14 mouse cellular contexts compared by ENCODE assay signal in the genomic region with DNA sequence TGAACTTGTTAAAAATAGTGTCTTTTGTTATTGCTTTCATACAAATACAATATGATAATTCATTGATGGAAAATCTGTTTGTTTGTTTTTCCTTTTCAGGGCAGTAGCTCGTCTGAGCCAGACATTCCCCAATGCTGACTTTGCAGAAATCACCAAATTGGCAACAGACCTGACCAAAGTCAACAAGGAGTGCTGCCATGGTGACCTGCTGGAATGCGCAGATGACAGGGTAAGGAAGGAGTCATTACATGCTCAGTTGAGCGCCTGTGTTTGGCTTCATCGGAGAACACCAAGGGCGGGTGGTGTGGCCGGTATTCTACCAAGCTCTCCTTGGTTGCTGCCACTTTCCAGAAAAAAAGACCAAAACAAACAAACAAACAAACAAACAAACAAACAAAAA. TPM values are rescaled to one million over a fixed set of nuclear protein-coding genes. Genes with fewer than 3 reads are reported as not detected.
A peak's percentile ranks its signal among the peaks of the same experiment; 100 is the strongest.
DNase-seq lines count a peak whose midpoint lies in the region; ATAC-seq and TF ChIP-seq lines count a peak whose summit lies in the region.
"Had no signal": no experiment of that assay in that cellular context is flagged by ENCODE, and none has a peak within 500 bp of the region (broad histone marks: within the 10 kb centered on the region; RNA-seq: fewer than 3 reads in every experiment).

No protein-coding gene starts in this region.

- peak; percentile 2 for DNase-seq in forebrain, embryonic 14.5 days (ENCODE audit: low spot score)
- DNase-seq in forebrain, postnatal 0 days: no peak
- DNase-seq in NIH3T3 (ENCODE audit: low read depth): peak; percentile 14
- peak; percentile 55 for DNase-seq in hindbrain, postnatal 0 days (ENCODE audit: low spot score)
- peak; percentile 6 for DNase-seq in limb, embryonic 14.5 days (ENCODE audit: low spot score)
- no peak for DNase-seq in right cerebral cortex, postnatal 14 days
- no peak for DNase-seq in frontal cortex, postnatal 10 days (ENCODE audit: low spot score in 2 of 2)
- DNase-seq in layer of hippocampus, adult 9-11 months: no peak

- TF ChIP-seq CTCF in forebrain, postnatal 0 days (IDR thresholded peaks at IDR 0.05; ENCODE audit: low read depth): no peak
- no peak for TF ChIP-seq CTCF in hindbrain, postnatal 0 days (IDR thresholded peaks at IDR 0.05; ENCODE audit: low read depth)

- 45% methylated on average over 6 of the region's 6 CpGs for WGBS in forebrain, embryonic 14.5 days
- WGBS in forebrain, postnatal 0 days: 34% methylated on average over 6 of the region's 6 CpGs
- 13% methylated on average over 6 of the region's 6 CpGs for WGBS in hindbrain, postnatal 0 days
- WGBS in limb, embryonic 14.5 days: 36% methylated on average over 6 of the region's 6 CpGs

- ATAC-seq in forebrain, embryonic 14.5 days: no peak
- ATAC-seq in forebrain, postnatal 0 days: no peak
- ATAC-seq in hindbrain, postnatal 0 days: peak; percentile 76
- ATAC-seq in limb, embryonic 14.5 days (ENCODE audit: low FRiP score, low read depth): no peak

- no peaks in the 10 kb centered on the region for H3K4me1 ChIP-seq in forebrain, embryonic 14.5 days (ENCODE audit: control insufficient read depth, insufficient read depth, low read length)
- H3K4me1 ChIP-seq in forebrain, postnatal 0 days (ENCODE audit: insufficient read depth): no peaks in the 10 kb centered on the region
- H3K4me1 ChIP-seq in hindbrain, postnatal 0 days (ENCODE audit: insufficient read depth, low read length): no peaks in the 10 kb centered on the region
- no peaks in the 10 kb centered on the region for H3K4me1 ChIP-seq in limb, embryonic 14.5 days (ENCODE audit: control insufficient read depth, insufficient read depth, low read length)
- H3K4me1 ChIP-seq: embryonic facial prominence, embryonic 15.5 days; heart, embryonic 13.5 days had no signal

- no peak for TF ChIP-seq POLR2A in limb, embryonic 14.5 days (IDR thresholded peaks at IDR 0.05; ENCODE audit: borderline replicate concordance, extremely low read depth, insufficient read depth, insufficient read length)

- no peaks in the 10 kb centered on the region for H3K27me3 ChIP-seq in forebrain, embryonic 14.5 days (replicated peaks; ENCODE audit: control insufficient read depth, insufficient read depth, low read length)
- no peaks in the 10 kb centered on the region for H3K27me3 ChIP-seq in forebrain, postnatal 0 days (ENCODE audit: insufficient read depth, low read length)
- no peaks in the 10 kb centered on the region for H3K27me3 ChIP-seq in hindbrain, postnatal 0 days (ENCODE audit: insufficient read depth, low read length)
- H3K27me3 ChIP-seq in limb, embryonic 14.5 days (ENCODE audit: control insufficient read depth, insufficient read depth, low read length): no peaks in the 10 kb centered on the region
- H3K27me3 ChIP-seq: CH12.LX; embryonic facial prominence, embryonic 15.5 days; heart, embryonic 13.5 days had no signal

- no peak overlapping the region for H3K4me3 ChIP-seq in forebrain, embryonic 14.5 days (ENCODE audit: low read depth, low read length)
- H3K4me3 ChIP-seq in forebrain, postnatal 0 days (ENCODE audit: low read depth, low read length): no peak overlapping the region
- no peak overlapping the region for H3K4me3 ChIP-seq in hindbrain, postnatal 0 days (ENCODE audit: low read length)
- H3K4me3 ChIP-seq in limb, embryonic 14.5 days (replicated peaks; ENCODE audit: low read length): no peak overlapping the region
- H3K4me3 ChIP-seq: embryonic facial prominence, embryonic 15.5 days; heart, embryonic 13.5 days had no signal

- H3K9me3 ChIP-seq in forebrain, embryonic 14.5 days (replicated peaks; ENCODE audit: control insufficient read depth, low read length): no peaks in the 10 kb centered on the region
- no peaks in the 10 kb centered on the region for H3K9me3 ChIP-seq in forebrain, postnatal 0 days (ENCODE audit: low read length)
- no peaks in the 10 kb centered on the region for H3K9me3 ChIP-seq in hindbrain, postnatal 0 days (ENCODE audit: low read length)
- no peaks in the 10 kb centered on the region for H3K9me3 ChIP-seq in limb, embryonic 14.5 days (ENCODE audit: control insufficient read depth, low read length)
- H3K9me3 ChIP-seq: embryonic facial prominence, embryonic 15.5 days; heart, embryonic 13.5 days had no signal

- no peak overlapping the region for H3K27ac ChIP-seq in forebrain, embryonic 14.5 days (ENCODE audit: low read depth, low read length)
- H3K27ac ChIP-seq in forebrain, postnatal 0 days (ENCODE audit: low read depth, low read length): no peak overlapping the region
- no peak overlapping the region for H3K27ac ChIP-seq in hindbrain, postnatal 0 days
- no peak overlapping the region for H3K27ac ChIP-seq in limb, embryonic 14.5 days (replicated peaks; ENCODE audit: low read depth, low read length)
- H3K27ac ChIP-seq: embryonic facial prominence, embryonic 15.5 days; heart, embryonic 13.5 days; macrophage had no signal

- H3K36me3 ChIP-seq in forebrain, embryonic 14.5 days (ENCODE audit: control insufficient read depth, insufficient read depth, low read length): no peaks in the 10 kb centered on the region
- no peaks in the 10 kb centered on the region for H3K36me3 ChIP-seq in forebrain, postnatal 0 days (ENCODE audit: insufficient read depth)
- H3K36me3 ChIP-seq in hindbrain, postnatal 0 days (ENCODE audit: insufficient read depth, low read length): no peaks in the 10 kb centered on the region
- H3K36me3 ChIP-seq in limb, embryonic 14.5 days (ENCODE audit: control insufficient read depth, insufficient read depth, low read length): no peaks in the 10 kb centered on the region
- H3K36me3 ChIP-seq: embryonic facial prominence, embryonic 15.5 days; heart, embryonic 13.5 days had no signal

- H3K4me2 ChIP-seq in forebrain, embryonic 14.5 days (ENCODE audit: low read length): no peak overlapping the region
- no peak overlapping the region for H3K4me2 ChIP-seq in forebrain, postnatal 0 days (ENCODE audit: low read depth)
- no peak overlapping the region for H3K4me2 ChIP-seq in hindbrain, postnatal 0 days (ENCODE audit: low read depth, low read length)
- H3K4me2 ChIP-seq in limb, embryonic 14.5 days (replicated peaks; ENCODE audit: low read depth, low read length, severe bottlenecking): no peak overlapping the region
- H3K4me2 ChIP-seq: embryonic facial prominence, embryonic 15.5 days; heart, embryonic 13.5 days had no signal

- no peak overlapping the region for H3K9ac ChIP-seq in forebrain, embryonic 14.5 days (ENCODE audit: low read length)
- H3K9ac ChIP-seq in forebrain, postnatal 0 days: no peak overlapping the region
- H3K9ac ChIP-seq in hindbrain, postnatal 0 days (replicated peaks; ENCODE audit: low read length): no peak overlapping the region
- no peak overlapping the region for H3K9ac ChIP-seq in limb, embryonic 14.5 days (ENCODE audit: low read depth, low read length, severe bottlenecking)
- H3K9ac ChIP-seq: embryonic facial prominence, embryonic 15.5 days; heart, embryonic 13.5 days had no signal

RNA-seq across cellular contexts. Expression of gene Alb, which starts 6.5 kb away (rescaled TPM):
- not detected in 2 replicates for polyA plus RNA-seq in forebrain, embryonic 14.5 days (2014; fragmentation: Nextera tagmentation; extraction: Ambion mirVana)
- total RNA-seq in forebrain, postnatal 0 days (2014; rRNA removed): not detected in 2 replicates
- not detected in 2 replicates for polyA plus RNA-seq in forebrain, postnatal 0 days (2015; fragmentation: Nextera tagmentation; extraction: Ambion mirVana)
- 0.21 TPM in 1 of 2 replicates, not detected in the other for total RNA-seq in hindbrain, postnatal 0 days (2014; rRNA removed)
- polyA plus RNA-seq in hindbrain, postnatal 0 days (2015; fragmentation: Nextera tagmentation; extraction: Ambion mirVana): not detected in 2 replicates
- 1.3 and 6.9 TPM in 2 replicates for polyA plus RNA-seq in limb, embryonic 14.5 days (2012; rRNA removed)
- polyA plus RNA-seq in limb, embryonic 14.5 days (2014; fragmentation: Nextera tagmentation; extraction: Ambion mirVana): 0.66 and 0.73 TPM in 2 replicates
- total RNA-seq: layer of hippocampus, postnatal 10 days had no signal
- polyA plus RNA-seq: macrophage had no signal

RNA-seq across cellular contexts. Expression of gene Afp, which starts 23.3 kb away (rescaled TPM):
- 0.23 TPM in 1 of 2 replicates, not detected in the other for polyA plus RNA-seq in forebrain, embryonic 14.5 days (2014; fragmentation: Nextera tagmentation; extraction: Ambion mirVana)
- not detected in 2 replicates for total RNA-seq in forebrain, postnatal 0 days (2014; rRNA removed)
- polyA plus RNA-seq in forebrain, postnatal 0 days (2015; fragmentation: Nextera tagmentation; extraction: Ambion mirVana): 0.11 and 0.17 TPM in 2 replicates
- total RNA-seq in hindbrain, postnatal 0 days (2014; rRNA removed): 0.99 TPM in 1 of 2 replicates, not detected in the other
- polyA plus RNA-seq in hindbrain, postnatal 0 days (2015; fragmentation: Nextera tagmentation; extraction: Ambion mirVana): 1.2 and 1.8 TPM in 2 replicates
- polyA plus RNA-seq in limb, embryonic 14.5 days (2012; rRNA removed): 39.3 and 47.5 TPM in 2 replicates
- 0.58 TPM in 1 of 2 replicates, not detected in the other for polyA plus RNA-seq in limb, embryonic 14.5 days (2014; fragmentation: Nextera tagmentation; extraction: Ambion mirVana)
- total RNA-seq: adrenal gland, postnatal 36 days; layer of hippocampus, postnatal 10 days had no signal

RNA-seq across cellular contexts. Expression of gene Afm, which starts 51.5 kb away (rescaled TPM):
- polyA plus RNA-seq in forebrain, embryonic 14.5 days (2014; fragmentation: Nextera tagmentation; extraction: Ambion mirVana): not detected in 2 replicates
- not detected in 2 replicates for total RNA-seq in forebrain, postnatal 0 days (2014; rRNA removed)
- not detected in 2 replicates for polyA plus RNA-seq in forebrain, postnatal 0 days (2015; fragmentation: Nextera tagmentation; extraction: Ambion mirVana)
- total RNA-seq in hindbrain, postnatal 0 days (2014; rRNA removed): not detected in 2 replicates
- not detected in 2 replicates for polyA plus RNA-seq in hindbrain, postnatal 0 days (2015; fragmentation: Nextera tagmentation; extraction: Ambion mirVana)
- polyA plus RNA-seq in limb, embryonic 14.5 days (2012; rRNA removed): not detected in 2 replicates
- polyA plus RNA-seq in limb, embryonic 14.5 days (2014; fragmentation: Nextera tagmentation; extraction: Ambion mirVana): not detected in 2 replicates
- total RNA-seq: CH12.LX; layer of hippocampus, postnatal 10 days had no signal
- polyA plus RNA-seq: embryonic facial prominence, embryonic 15.5 days; macrophage had no signal

Comparison
In these comparisons a context has a peak if more than half of its experiments do, and no peak if none do; other contexts are left out.
1. DNase-seq: peak in forebrain, embryonic 14.5 days (single experiment), NIH3T3 (single experiment), hindbrain, postnatal 0 days (single experiment) and limb, embryonic 14.5 days (single experiment); none in forebrain, postnatal 0 days (single experiment), right cerebral cortex, postnatal 14 days (single experiment), frontal cortex, postnatal 10 days (0 of 2) and layer of hippocampus, adult 9-11 months (single experiment).